ENCODE assay signal across 9 mouse cellular contexts in genomic region chr10:42464224-42464623, GRCm38 (mm10). TPM values are rescaled to one million over a fixed set of nuclear protein-coding genes. Genes with fewer than 3 reads are reported as not detected.
DNase-seq lines count a peak whose midpoint lies in the region; ATAC-seq lines count a peak whose summit lies in the region.
"Had no signal": no experiment of that assay in that cellular context is flagged by ENCODE, and none has a peak within 500 bp of the region (broad histone marks: within the 10 kb centered on the region; RNA-seq: fewer than 3 reads in every experiment).

No protein-coding gene starts in this region.

- peaks cover 7% of the 10 kb centered on the region for H3K9me3 ChIP-seq in megakaryocyte, embryonic 14.5 days
- peaks cover 6% of the 10 kb centered on the region for H3K9me3 ChIP-seq in heart, embryonic 14.5 days (ENCODE audit: control insufficient read depth, low read length)

- H3K4me3 ChIP-seq in megakaryocyte, embryonic 14.5 days (replicated peaks) = peak overlapping the region; percentile 79
- no peak overlapping the region for H3K4me3 ChIP-seq in heart, embryonic 14.5 days (ENCODE audit: control insufficient read depth in 1 of 2, insufficient read depth in 1 of 2, low read depth in 1 of 2, low read length in 2 of 2)
- H3K4me3 ChIP-seq: limb, embryonic 12.5 days had no signal

- H3K36me3 ChIP-seq in megakaryocyte, embryonic 14.5 days (replicated peaks; ENCODE audit: low read length) = peaks cover 23% of the 10 kb centered on the region
- no peaks in the 10 kb centered on the region for H3K36me3 ChIP-seq in heart, embryonic 14.5 days (ENCODE audit: control insufficient read depth, insufficient read depth, low read length)

- peak overlapping the region; percentile 39 for H3K4me2 ChIP-seq in heart, embryonic 14.5 days (ENCODE audit: low read length)
- H3K4me2 ChIP-seq: limb, embryonic 12.5 days had no signal

- DNase-seq in kidney, postnatal 36 days = peak; percentile 39 to 63
- DNase-seq in yolk sac, embryonic 10.5 days (ENCODE audit: low spot score) = peak; percentile 76
- no peak for DNase-seq in thymus, postnatal 4 days
- no peak for DNase-seq in right cerebral cortex, postnatal 10 days (ENCODE audit: low spot score in 2 of 2)

- peak overlapping the region; percentile 83 for H3K27ac ChIP-seq in heart, embryonic 14.5 days (replicated peaks in 1 of 2; ENCODE audit: control insufficient read depth in 1 of 2, insufficient read depth in 1 of 2, low read depth in 2 of 2, low read length in 2 of 2)
- H3K27ac ChIP-seq: limb, embryonic 12.5 days had no signal

- no peak for ATAC-seq in megakaryocyte, adult 5-6 weeks (ENCODE audit: poor library complexity, severe bottlenecking)
- peak; percentile 83 for ATAC-seq in heart, embryonic 14.5 days (ENCODE audit: insufficient number of reproducible peaks, insufficient read depth, low FRiP score, low read depth)
- no peak for ATAC-seq in megakaryocyte-erythroid progenitor cell, adult 5-6 weeks (replicated peaks; ENCODE audit: low FRiP score, low TSS enrichment, poor library complexity, severe bottlenecking)

- H3K4me1 ChIP-seq in megakaryocyte, embryonic 14.5 days = peaks cover 72% of the 10 kb centered on the region
- peaks cover 15 to 17% of the 10 kb centered on the region in 2 experiments for H3K4me1 ChIP-seq in heart, embryonic 14.5 days (ENCODE audit: control insufficient read depth in 2 of 2, insufficient read depth in 2 of 2, low read length in 2 of 2)

- WGBS in heart, embryonic 14.5 days = 10% methylated on average over 5 of the region's 5 CpGs

- H3K27me3 ChIP-seq in megakaryocyte, embryonic 14.5 days (replicated peaks) = no peaks in the 10 kb centered on the region
- H3K27me3 ChIP-seq in heart, embryonic 14.5 days (ENCODE audit: control insufficient read depth, insufficient read depth, low read length) = no peaks in the 10 kb centered on the region
- H3K27me3 ChIP-seq: limb, embryonic 12.5 days had no signal

- peak overlapping the region; percentile 52; the same call in 1 of the 2 replicates for H3K9ac ChIP-seq in heart, embryonic 14.5 days (ENCODE audit: low read length)
- H3K9ac ChIP-seq: limb, embryonic 12.5 days had no signal

RNA-seq across cellular contexts. Expression of gene Afg1l, which starts 14.1 kb away (rescaled TPM):
- 4.1 and 9.4 TPM in 2 replicates for polyA plus RNA-seq in megakaryocyte, embryonic 14.5 days (2012; ENCODE audit: insufficient read depth, low replicate concordance)
- 2.3 and 2.8 TPM in 2 replicates for total RNA-seq in megakaryocyte, adult 5-6 weeks (2015)
- 3.3 and 3.7 TPM in 2 replicates for total RNA-seq in megakaryocyte, adult 5-6 weeks (2017)
- 15.4 and 15.9 TPM in 2 replicates for polyA plus RNA-seq in heart, embryonic 14.5 days (2014; fragmentation: Nextera tagmentation; extraction: Ambion mirVana)
- total RNA-seq in megakaryocyte-erythroid progenitor cell, adult 5-6 weeks (2014; fragmentation: Nextera tagmentation) = 3.4 and 5.9 TPM in 2 replicates
- 5.0 and 8.9 TPM in 2 replicates for total RNA-seq in megakaryocyte-erythroid progenitor cell, adult 5-6 weeks (2017)

RNA-seq across cellular contexts. Expression of gene Snx3, which starts 37.6 kb away (rescaled TPM):
- polyA plus RNA-seq in megakaryocyte, embryonic 14.5 days (2012; ENCODE audit: insufficient read depth, low replicate concordance) = 155 and 278 TPM in 2 replicates
- total RNA-seq in megakaryocyte, adult 5-6 weeks (2015) = 281 and 289 TPM in 2 replicates
- 107 and 130 TPM in 2 replicates for total RNA-seq in megakaryocyte, adult 5-6 weeks (2017)
- 340 and 342 TPM in 2 replicates for polyA plus RNA-seq in heart, embryonic 14.5 days (2014; fragmentation: Nextera tagmentation; extraction: Ambion mirVana)
- total RNA-seq in megakaryocyte-erythroid progenitor cell, adult 5-6 weeks (2014; fragmentation: Nextera tagmentation) = 281 and 293 TPM in 2 replicates
- total RNA-seq in megakaryocyte-erythroid progenitor cell, adult 5-6 weeks (2017) = 83.3 and 144 TPM in 2 replicates

Comparison
In these comparisons a context has a peak if more than half of its experiments do, and no peak if none do; other contexts are left out.
1. DNase-seq: peak in kidney, postnatal 36 days (2 of 2) and yolk sac, embryonic 10.5 days (single experiment); none in thymus, postnatal 4 days (single experiment) and right cerebral cortex, postnatal 10 days (0 of 2).